Mouse (Mus musculus) frontal cortex, adult (tissue): ENCODE results near the gene Odaph.

Experiments used
- ATAC-seq: cut with Nextera tagmentation; 2 replicates; pipeline ENCODE4 v1.9.2; 2017; ENCODE audit warnings: mild to moderate bottlenecking, moderate library complexity, mixed read lengths; ENCODE audit not compliant: low TSS enrichment

Odaph gene

DNA sequence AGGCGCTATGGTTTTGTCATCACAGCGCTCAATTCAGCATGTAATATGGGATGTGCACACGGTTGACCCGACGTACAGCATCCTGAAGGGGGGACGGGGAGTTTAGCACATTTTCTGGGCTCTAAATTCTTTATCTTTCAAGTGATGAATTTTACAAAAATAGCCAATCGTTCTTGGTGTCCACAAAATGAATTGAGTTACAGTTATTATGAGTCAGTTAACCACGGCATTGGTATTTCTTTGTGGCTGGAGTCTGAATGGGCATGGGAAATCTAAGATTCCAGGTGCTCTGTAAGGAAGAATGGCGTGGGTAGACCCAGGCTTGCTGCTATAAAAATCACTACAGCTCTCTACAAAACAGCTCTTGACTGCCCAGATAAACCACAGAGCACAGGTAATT is 2.0 kb downstream of the Odaph start:
- no peak for ATAC-seq

DNA sequence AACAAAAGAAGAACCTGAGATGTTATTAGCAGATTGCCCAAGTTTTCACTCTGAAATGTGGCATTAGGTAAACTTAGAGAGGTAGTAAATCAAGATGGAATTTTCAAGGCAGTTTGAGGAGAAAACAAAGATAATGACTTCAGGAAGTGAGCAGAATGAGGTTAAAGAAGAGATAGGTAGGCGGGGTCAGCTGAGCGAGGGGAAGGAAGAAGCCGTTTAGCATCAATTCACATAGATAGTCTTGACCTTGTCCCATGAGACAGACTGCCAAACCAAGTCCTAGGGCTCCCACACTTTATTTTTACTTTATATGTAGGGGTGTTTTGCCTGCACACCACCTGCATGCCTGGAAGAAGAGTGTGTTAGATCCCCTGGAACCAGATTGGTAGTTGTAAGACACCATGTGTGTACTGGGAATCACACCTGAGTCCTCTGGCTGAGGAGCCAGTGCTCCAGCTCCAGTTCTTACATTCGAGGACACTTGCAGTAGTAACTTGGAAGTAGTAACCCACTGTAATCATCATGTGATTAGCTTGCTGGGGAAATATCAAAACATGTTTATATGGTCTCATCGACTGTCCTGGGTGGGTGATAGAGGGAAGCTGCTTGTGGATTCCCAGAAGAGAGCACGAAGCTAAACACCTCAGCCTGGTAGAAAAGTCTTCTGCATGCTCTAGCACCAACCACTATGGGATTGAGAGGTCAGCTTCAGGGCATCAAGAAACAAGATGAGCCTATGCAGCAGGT is 4.1 kb downstream of the Odaph start:
- no peak for ATAC-seq

DNA sequence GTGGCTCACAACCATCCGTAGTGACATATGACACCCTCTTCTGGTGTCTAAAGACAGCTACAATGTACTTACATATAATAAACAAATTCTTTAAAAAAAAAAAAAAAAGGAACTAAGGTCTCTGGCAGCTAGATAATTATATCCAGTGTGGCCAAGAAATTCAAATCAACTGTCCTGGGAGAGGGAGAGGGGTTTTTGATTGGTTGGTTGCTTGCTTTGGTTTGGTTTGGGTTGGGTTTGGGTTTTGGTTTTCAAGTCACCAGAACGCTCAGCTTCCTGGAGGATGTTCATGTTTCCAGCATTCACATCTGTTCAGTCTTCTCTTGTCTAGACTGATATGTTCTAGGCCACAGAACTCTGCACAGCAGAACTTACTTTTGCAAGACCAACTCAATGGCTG is 5.8 kb downstream of the Odaph start:
- ATAC-seq, result no peak

DNA sequence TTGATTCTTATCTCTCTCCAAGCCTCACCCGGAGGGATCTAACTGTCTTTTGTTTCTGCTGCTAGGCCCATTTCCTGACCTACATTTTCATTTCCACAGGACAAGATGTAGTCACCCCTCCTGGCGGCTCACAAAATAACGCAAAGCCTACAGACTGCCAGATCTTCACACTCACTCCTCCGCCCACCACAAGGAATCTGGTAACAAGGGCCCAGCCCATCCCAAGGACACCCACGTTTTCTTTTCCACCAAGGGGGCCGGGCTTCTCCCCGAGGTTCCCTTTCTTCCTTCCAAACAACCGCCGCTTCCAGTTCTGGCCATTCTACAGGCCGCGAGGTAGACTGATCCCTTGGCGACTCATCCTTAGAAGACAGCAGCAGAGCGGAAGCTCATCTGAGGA is 7.3 kb downstream of the Odaph start:
- peak; percentile 91 for ATAC-seq

DNA sequence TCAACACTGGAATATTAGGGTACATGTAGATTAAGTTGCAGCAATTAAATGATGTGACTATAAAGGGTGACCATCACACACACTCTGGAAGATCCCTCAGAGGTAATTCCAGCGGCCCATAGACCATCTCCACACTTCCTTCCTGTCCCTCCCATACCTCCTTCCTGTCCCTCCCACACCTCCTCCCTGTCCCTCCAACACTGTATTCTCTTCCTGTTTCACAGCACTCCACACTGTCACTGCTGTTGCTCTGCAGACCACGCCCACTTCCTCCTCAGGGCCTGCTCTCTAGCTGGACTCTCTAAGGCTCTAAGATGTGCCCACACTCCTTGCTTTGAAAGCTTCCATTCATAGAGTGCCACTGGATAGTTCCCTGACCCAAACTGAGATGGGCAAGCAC is 13.5 kb downstream of the Odaph start:
- no peak for ATAC-seq

DNA sequence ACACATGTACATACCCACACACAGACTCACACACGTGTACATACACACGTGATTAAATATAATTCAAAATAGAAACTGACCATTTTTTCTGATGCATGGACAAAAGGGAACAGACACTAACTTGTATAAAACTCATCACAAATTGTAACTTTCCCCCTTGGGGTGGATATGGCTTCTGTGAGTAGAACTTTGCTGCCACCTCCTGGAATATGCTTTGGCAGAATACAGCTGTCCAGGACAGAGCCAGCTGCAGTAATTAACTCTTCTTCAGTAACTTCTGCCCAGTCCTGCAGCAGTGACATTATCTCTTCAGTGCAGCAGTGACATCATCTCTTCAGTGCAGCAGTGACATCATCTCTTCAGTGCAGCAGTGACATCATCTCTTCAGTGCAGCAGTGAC is 15.7 kb downstream of the Odaph start:
- peak; percentile 82 for ATAC-seq

DNA sequence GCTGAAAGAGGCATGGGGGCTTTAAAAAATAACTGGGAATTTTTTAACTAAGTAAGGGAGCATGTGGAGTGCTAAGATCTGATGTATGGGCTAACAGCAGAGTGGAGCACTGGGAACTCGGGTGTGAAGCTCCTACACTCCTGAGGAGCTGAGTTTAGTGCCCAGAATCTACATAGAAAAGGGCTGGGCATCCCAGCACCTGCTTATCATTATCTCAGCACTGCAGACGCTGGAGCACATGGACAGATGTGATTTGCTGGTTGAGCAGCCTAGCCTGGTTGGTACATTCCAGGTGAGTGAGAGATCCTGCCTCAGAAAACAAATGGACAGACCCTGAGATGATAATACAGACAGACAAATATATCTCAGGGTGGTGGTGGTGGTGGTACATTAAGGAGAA is 22.6 kb downstream of the Odaph start:
- no peak for ATAC-seq

DNA sequence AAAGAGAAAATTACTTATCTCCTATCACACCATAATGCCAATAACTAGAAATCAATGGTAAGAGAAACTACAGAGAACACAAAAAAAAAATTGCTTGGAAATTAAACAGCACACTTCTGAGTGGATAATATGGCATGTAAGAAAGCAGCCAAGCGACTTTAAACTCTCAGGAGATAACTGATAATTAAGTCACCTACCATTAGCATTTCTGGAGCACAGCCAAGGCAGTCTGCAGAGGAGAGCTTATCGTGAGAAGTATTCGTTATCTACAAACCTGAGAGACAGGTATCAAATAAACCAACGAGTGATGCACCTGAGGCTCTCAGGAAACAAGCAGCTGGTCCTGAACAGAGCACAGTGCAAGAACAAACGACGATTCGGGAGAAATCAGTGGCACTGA is 24.5 kb downstream of the Odaph start:
- ATAC-seq, result no peak

DNA sequence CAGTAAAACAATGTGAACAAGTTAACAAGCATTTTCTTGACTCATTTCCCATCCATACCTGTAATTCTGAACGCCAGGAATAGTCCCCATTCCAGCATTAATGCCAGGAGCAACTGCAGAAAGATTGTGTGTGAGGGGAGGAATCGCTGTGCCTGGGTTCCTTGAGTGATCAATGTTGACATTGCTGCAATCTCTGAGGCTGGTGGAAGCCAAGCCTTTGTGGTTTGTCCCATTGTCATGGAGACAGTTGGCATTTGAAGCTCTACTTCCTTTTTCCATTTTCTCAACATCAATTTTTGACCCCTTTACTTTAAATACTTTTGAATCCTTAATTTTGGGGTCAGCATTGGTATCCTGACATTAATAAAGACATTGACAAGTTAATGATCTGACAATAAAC is 32.7 kb downstream of the Odaph start:
- no peak for ATAC-seq

DNA sequence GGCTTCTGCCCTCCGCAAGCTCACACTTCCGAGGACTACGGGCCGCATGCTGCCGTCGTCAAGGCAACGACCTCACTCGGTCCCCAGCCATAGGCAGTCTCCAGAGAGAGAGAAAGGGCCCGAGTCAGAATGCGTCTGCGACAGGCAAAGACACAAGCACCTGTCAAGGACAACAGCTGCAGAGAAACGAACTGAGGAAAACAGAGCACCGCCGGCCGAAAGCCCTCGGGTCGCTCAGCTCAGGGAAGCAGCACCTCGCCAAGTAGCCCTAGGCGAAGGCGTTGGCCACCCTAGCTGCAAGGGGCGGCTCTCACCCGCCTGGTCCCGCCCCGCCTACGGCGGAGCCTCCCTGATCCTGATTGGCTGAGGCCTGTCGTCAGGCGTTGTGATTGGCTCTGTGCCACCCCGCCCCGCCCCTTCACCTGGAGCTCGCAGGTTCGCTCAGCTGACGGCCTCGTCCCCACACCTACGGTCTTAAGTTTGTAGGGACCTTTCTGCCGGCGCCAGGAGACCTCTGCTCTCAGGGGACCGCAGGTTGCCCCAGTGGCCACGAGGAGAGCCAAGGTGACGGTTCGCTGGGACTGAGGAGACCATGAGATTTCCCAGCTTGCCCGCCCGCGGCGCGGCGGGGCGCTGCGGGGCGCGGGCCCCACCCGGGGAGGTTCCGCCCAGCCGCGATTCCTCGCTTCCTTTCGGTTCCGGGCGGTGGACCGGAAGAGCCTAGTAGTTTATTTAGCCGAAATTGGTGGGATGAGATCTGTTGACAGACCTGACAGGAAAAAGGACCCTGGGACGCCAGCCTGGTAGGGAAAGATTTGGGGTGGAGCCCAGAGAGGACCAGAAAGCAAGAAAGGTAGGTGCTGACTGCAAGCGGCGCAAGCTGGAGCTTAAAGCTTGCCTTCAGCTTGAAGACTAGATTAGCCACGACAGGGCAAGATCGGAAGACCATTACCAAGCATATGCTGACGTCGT is 55.4 kb downstream of the Odaph start:
- peak; percentile 94 for ATAC-seq

DNA sequence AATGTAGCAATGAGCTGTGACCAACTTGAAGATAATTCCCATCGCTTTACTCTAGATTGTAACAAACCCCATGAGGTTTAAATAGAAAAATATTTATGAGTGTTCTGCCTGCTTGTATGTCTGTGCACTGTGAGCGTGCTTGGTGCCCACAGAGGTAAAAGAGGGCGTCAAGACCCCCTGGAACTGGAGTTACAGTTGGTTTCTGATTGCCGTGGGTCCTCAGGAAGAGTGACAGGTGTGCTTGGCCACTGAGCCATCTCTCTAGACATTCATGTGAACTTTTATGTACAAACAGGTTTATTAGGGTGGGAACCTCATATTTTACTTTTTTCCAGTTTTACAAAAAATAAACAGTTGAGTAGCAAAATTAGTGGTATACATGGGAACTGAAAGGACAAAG is 56.5 kb downstream of the Odaph start, which contains the start of gene Cdkl2:
Cdkl2 (minus strand) TSS at position 101 of the 400 bp plus-strand sequence.
- ATAC-seq, result no peak
